Comparison of ENCODE assay signal across 7 mouse cellular contexts in the genomic region with DNA sequence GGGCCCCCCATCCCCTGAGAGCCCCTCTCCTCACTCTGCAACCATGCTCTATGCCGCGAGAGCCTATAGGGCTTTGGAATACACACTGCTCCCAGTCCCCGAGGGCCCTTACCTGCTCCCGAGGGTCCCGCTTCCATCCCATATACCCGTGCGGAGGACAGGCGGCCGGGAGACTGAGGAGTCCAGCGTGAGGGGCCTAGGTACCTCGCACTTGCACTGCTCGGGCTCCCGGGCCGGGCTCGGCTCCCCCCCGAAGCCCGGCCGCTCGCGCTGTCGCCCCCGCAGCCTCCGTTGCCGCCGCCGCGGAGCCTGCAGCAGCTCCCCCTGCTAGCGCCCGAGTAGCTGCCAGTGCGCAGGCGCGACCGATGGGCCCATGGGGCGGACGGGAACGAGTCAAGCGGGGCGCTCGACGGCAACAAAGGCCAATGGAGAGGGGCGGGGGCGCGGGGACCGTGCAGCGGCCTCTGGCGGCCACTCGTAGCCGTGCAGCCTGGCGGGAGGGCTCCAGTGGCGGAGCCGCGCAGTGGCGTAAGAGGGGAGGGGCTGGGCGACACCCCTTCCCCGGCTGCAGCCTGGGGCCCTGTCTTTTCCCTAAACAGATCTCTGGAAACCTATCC. TPM values are rescaled to one million over a fixed set of nuclear protein-coding genes. Genes with fewer than 3 reads are reported as not detected.
DNase-seq lines count a peak whose midpoint lies in the region; ATAC-seq lines count a peak whose summit lies in the region.

A gene (minus strand): TSS at position 299 of the 617 bp plus-strand sequence.

- peaks cover 54% of the 10 kb centered on the region for H3K4me1 ChIP-seq in embryonic facial prominence, embryonic 10.5 days
- H3K4me1 ChIP-seq in limb, embryonic 10.5 days, result peaks cover 46% of the 10 kb centered on the region
- H3K4me1 ChIP-seq in midbrain, embryonic 13.5 days (replicated peaks), result peaks cover 50% of the 10 kb centered on the region

- H3K4me3 ChIP-seq in embryonic facial prominence, embryonic 10.5 days, result peak within 1 kb of the TSS; percentile 88
- H3K4me3 ChIP-seq in limb, embryonic 10.5 days, result peak within 1 kb of the TSS; percentile 79
- peak within 1 kb of the TSS; percentile 64 for H3K4me3 ChIP-seq in midbrain, embryonic 13.5 days (replicated peaks)

- peak; percentile 98 for DNase-seq in adrenal gland, postnatal 10 days
- peak; percentile 97 for DNase-seq in embryonic facial prominence, embryonic 10.5 days (ENCODE audit: low spot score)
- DNase-seq in kidney, adult 11 months, result peak; percentile 93
- peak; percentile 98 for DNase-seq in limb, embryonic 10.5 days (ENCODE audit: low spot score)
- DNase-seq in spleen, adult 12 weeks (ENCODE audit: low spot score), result peak; percentile 86

- H3K36me3 ChIP-seq in embryonic facial prominence, embryonic 10.5 days (replicated peaks), result no peaks in the 10 kb centered on the region
- no peaks in the 10 kb centered on the region for H3K36me3 ChIP-seq in limb, embryonic 10.5 days
- H3K36me3 ChIP-seq in midbrain, embryonic 13.5 days, result no peaks in the 10 kb centered on the region

- under 1% methylated on average over 55 of the region's 55 CpGs for WGBS in embryonic facial prominence, embryonic 10.5 days
- under 1% methylated on average over 55 of the region's 55 CpGs for WGBS in limb, embryonic 10.5 days
- WGBS in midbrain, embryonic 13.5 days, result under 1% methylated on average over 55 of the region's 55 CpGs

- H3K4me2 ChIP-seq in midbrain, embryonic 13.5 days (replicated peaks), result peak within 1 kb of the TSS; percentile 79

- H3K27ac ChIP-seq in embryonic facial prominence, embryonic 10.5 days (replicated peaks), result peak within 1 kb of the TSS; percentile 96
- H3K27ac ChIP-seq in limb, embryonic 10.5 days, result peak within 1 kb of the TSS; percentile 95
- H3K27ac ChIP-seq in midbrain, embryonic 13.5 days, result peak within 1 kb of the TSS; percentile 95

- ATAC-seq in granulocyte monocyte progenitor cell, adult 5-6 weeks (replicated peaks; ENCODE audit: poor library complexity, severe bottlenecking), result peak; percentile 91
- ATAC-seq in midbrain, embryonic 13.5 days, result peak; percentile 81

- no peaks in the 10 kb centered on the region for H3K27me3 ChIP-seq in embryonic facial prominence, embryonic 10.5 days (replicated peaks; ENCODE audit: low read depth, poor library complexity, severe bottlenecking)
- no peaks in the 10 kb centered on the region for H3K27me3 ChIP-seq in limb, embryonic 10.5 days (ENCODE audit: low read depth, poor library complexity, severe bottlenecking)
- H3K27me3 ChIP-seq in midbrain, embryonic 13.5 days, result no peaks in the 10 kb centered on the region

- no peaks in the 10 kb centered on the region for H3K9me3 ChIP-seq in embryonic facial prominence, embryonic 10.5 days
- H3K9me3 ChIP-seq in limb, embryonic 10.5 days (replicated peaks), result no peaks in the 10 kb centered on the region
- no peaks in the 10 kb centered on the region for H3K9me3 ChIP-seq in midbrain, embryonic 13.5 days

- H3K9ac ChIP-seq in midbrain, embryonic 13.5 days (replicated peaks), result peak within 1 kb of the TSS; percentile 86

RNA-seq across cellular contexts. Expression of the gene that starts here (rescaled TPM):
- total RNA-seq in adrenal gland, postnatal 10 days (2021), result 10 to 100 TPM; 27.1 to 34.1 TPM
- 6.3 and 6.8 TPM in 2 replicates for polyA plus RNA-seq in embryonic facial prominence, embryonic 10.5 days (2016; fragmentation: Nextera tagmentation; extraction: Ambion mirVana)
- 22.5 and 32.9 TPM in 2 replicates for total RNA-seq in granulocyte monocyte progenitor cell, adult 5-6 weeks (2014; fragmentation: Nextera tagmentation)
- total RNA-seq in granulocyte monocyte progenitor cell, adult 5-6 weeks (2017), result 18.2 and 18.6 TPM in 2 replicates
- 4.8 and 5.9 TPM in 2 replicates for polyA plus RNA-seq in limb, embryonic 10.5 days (2016; fragmentation: Nextera tagmentation; extraction: Ambion mirVana)
- 18.5 and 19.5 TPM in 2 replicates for polyA plus RNA-seq in midbrain, embryonic 13.5 days (2015; fragmentation: Nextera tagmentation; extraction: Ambion mirVana)

Comparison
In these comparisons a context has a peak if more than half of its experiments do, and no peak if none do; other contexts are left out.
1. Peak in every context shown above with its lines: DNase-seq, ATAC-seq, H3K4me3 ChIP-seq and H3K27ac ChIP-seq.